Mouse (Mus musculus) embryonic facial prominence, embryonic 13.5 days (tissue): ENCODE results near the gene Spdye4b. TPM values are rescaled to one million over a fixed set of nuclear protein-coding genes. Genes with fewer than 3 reads are reported as not detected.

Experiments used
- ATAC-seq: fragments of 200-750 bp; cut with Nextera tagmentation; 2 replicates; pipeline ENCODE4 v1.8.0; 2017; ENCODE audit warnings: low read depth; ENCODE audit not compliant: insufficient number of reproducible peaks, insufficient read depth, low FRiP score, low TSS enrichment
- H3K27ac ChIP-seq: fragments of 300-500 bp; sonication (generic); 2 replicates; pipeline ENCODE4 v1.5.1; 2015; ENCODE audit warnings: moderate library complexity, mild to moderate bottlenecking, inconsistent platforms
- H3K27me3 ChIP-seq: fragments of 300-500 bp; sonication (generic); 2 replicates; pipeline ENCODE4 v1.6.1; 2015; ENCODE audit warnings: mild to moderate bottlenecking, inconsistent platforms
- H3K36me3 ChIP-seq: fragments of 300-500 bp; sonication (generic); 2 replicates; pipeline ENCODE4 v1.6.1; 2015; ENCODE audit warnings: mild to moderate bottlenecking, inconsistent platforms
- H3K4me1 ChIP-seq: fragments of 300-500 bp; sonication (generic); 2 replicates; pipeline ENCODE4 v1.6.1; 2015; ENCODE audit warnings: inconsistent platforms
- H3K4me2 ChIP-seq: fragments of 300-500 bp; sonication (generic); 2 replicates; pipeline ENCODE4 v1.6.1; 2015; ENCODE audit warnings: moderate library complexity, mild to moderate bottlenecking, inconsistent platforms
- H3K4me3 ChIP-seq: fragments of 300-500 bp; sonication (generic); 2 replicates; pipeline ENCODE4 v1.5.1; 2015; ENCODE audit warnings: mild to moderate bottlenecking, inconsistent platforms
- H3K9ac ChIP-seq: fragments of 300-500 bp; sonication (generic); 2 replicates; pipeline ENCODE4 v1.6.1; 2015; ENCODE audit warnings: mild to moderate bottlenecking, inconsistent platforms
- H3K9me3 ChIP-seq: fragments of 300-500 bp; sonication (generic); 2 replicates; pipeline ENCODE4 v1.6.1; 2016; ENCODE audit warnings: inconsistent platforms
- WGBS: fragments of 180-500 bp; shearing (Covaris S2); methylation state at CpG from one replicate; pipeline ENCODE4 v1.1.7; 2015; ENCODE audit warnings: mixed read lengths; 5-methylcytosine and 5-hydroxymethylcytosine counted together
- polyA plus RNA-seq: library from polyadenylated mRNA; unstranded; fragments of >200 nt; fragmentation: Nextera tagmentation; extraction: Ambion mirVana; gene quantifications from 2 replicates; pipeline ENCODE4 v1.2.1, GENCODE M21; 2015

Gene Spdye4b
- polyA plus RNA-seq, 1 experiment from 2014 or later = not detected

DNA sequence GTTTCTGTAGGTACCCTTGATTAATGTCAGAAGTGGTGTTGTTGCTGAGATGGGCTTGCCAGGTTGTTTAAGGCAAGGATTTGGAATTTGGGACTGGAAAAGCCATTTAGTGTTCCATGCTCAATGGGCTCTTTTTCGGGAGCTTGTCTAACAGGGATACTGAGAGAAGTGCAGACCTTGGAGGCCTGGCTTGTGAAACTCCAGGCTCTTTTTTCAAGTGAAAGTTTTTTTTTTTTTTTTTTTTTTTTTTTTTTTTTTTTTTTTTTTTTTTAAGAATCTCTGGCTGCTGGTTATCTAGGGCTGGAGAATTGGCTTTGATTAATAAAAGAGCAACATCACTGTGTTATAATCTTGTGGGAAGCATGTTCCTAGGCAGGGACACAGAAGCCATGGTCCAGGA is 41.5 kb downstream of the Spdye4b start:
- Histone ChIP-seq H3K36me3 (no peaks in the 10 kb centered on the region), H3K4me1 (no peaks in the 10 kb centered on the region), H3K27me3 (no peaks in the 10 kb centered on the region), H3K4me3 (no peak overlapping the region), H3K4me2 (no peak overlapping the region), H3K9me3 (no peaks in the 10 kb centered on the region), H3K9ac (no peak overlapping the region), H3K27ac (no peak overlapping the region)
- no peak for ATAC-seq
- WGBS = 86% methylated on average over 1 of the region's 1 CpGs

DNA sequence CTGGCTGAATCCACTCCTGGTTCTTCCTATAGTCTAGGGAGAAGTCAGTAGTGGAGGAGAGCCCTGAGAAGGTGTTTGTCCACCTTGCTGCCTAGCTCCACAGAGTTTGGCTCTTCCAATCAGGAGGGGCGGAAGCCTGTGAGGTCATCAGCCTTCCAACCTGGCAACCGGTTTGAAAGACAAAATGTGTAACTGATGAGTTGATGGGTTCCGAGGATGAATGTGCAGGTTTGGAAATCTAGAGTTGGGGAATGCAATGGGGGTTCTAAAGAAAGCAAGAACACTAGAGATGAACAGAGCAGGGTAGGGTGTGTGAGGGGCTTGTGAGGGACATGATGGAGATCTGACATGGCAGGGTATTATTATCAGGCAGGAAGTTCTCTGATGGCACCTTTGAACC is 46.0 kb downstream of the Spdye4b start, which contains the start of gene Spdye4a:
Spdye4a (minus strand) TSS at position 101 of the 400 bp plus-strand sequence.
- H3K9ac ChIP-seq = no peak within 1 kb of the TSS
- H3K27ac ChIP-seq = no peak within 1 kb of the TSS
- H3K4me1 ChIP-seq = no peaks in the 10 kb centered on the region
- no peak within 1 kb of the TSS for H3K4me3 ChIP-seq
- H3K27me3 ChIP-seq = no peaks in the 10 kb centered on the region
- peaks cover 9% of the 10 kb centered on the region for H3K9me3 ChIP-seq
- H3K36me3 ChIP-seq = no peaks in the 10 kb centered on the region
- H3K4me2 ChIP-seq = no peak within 1 kb of the TSS
- 89% methylated on average over 3 of the region's 3 CpGs for WGBS
- ATAC-seq = no peak

DNA sequence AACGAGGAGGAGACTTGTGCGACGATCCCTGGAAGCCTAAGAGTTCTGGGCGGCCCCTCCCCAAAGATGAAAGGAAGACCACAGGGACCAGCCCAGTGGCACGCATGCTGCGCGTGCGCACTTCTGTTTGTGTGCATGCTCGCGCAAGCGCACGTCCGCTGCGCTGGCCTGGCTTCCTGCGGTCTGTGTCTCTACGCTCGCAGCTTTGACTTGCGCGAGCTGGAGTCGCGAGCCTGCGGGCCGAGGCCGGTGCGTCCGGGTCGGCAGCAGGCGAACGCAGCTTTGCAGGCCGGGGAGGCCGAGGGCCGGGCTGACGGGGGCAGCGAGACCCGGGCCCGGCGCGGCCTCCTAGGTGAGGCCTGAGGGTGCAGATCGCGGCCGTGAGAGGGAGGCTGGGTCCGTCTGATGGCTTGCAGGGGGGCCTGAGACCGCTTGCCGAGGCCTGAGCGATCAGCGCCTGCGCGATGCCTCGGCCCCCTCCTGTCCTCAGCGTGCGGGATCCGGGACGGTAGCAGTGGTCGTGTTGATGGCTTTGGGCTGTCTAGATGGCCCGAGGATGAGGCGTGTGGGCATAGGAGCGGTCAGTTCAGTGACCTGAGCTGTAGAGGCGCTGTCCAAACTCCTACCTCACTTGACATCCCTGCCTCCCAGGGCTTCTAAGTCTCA is 54.3 kb downstream of the Spdye4b start, which contains the start of gene Zfp12:
Zfp12 (plus strand) TSS at position 136 of the 666 bp plus-strand sequence.
- H3K9ac ChIP-seq = peak within 1 kb of the TSS; percentile 95
- peaks cover 14% of the 10 kb centered on the region for H3K4me1 ChIP-seq
- H3K4me2 ChIP-seq = peak within 1 kb of the TSS; percentile 79
- peaks cover 30% of the 10 kb centered on the region for H3K36me3 ChIP-seq
- no peaks in the 10 kb centered on the region for H3K9me3 ChIP-seq
- H3K27me3 ChIP-seq = no peaks in the 10 kb centered on the region
- peak; percentile 96 for ATAC-seq
- under 1% methylated on average over 57 of the region's 58 CpGs for WGBS
- H3K27ac ChIP-seq = peak within 1 kb of the TSS; percentile 98
- H3K4me3 ChIP-seq = peak within 1 kb of the TSS; percentile 85

DNA sequence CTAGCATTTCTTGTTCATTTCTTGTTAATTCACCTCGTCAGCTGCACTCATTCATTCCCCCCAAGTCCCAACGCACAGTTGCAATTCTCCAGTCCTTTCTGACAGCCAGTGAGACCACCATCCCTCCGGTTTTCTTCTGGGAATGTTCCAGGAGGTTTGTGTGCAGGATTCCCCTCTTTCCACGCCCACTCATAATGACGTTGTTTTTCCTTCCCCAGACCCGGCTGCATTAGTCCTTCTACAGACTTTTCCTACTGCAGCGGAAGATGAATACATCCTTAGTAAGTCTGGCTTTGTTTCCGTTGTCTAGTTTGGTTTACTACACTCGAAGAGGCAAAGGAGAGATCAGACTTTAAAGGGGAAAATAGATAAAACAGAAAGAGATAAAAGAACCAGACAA is 55.2 kb downstream of the Spdye4b start:
- Histone ChIP-seq H3K4me1 (peaks cover 14% of the 10 kb centered on the region), H3K27me3 (no peaks in the 10 kb centered on the region), H3K9ac (peak overlapping the region; percentile 95), H3K4me3 (peak overlapping the region; percentile 85), H3K27ac (no peak overlapping the region), H3K9me3 (no peaks in the 10 kb centered on the region), H3K4me2 (peak overlapping the region; percentile 79), H3K36me3 (peaks cover 39% of the 10 kb centered on the region)
- ATAC-seq = no peak
- 37% methylated on average over 9 of the region's 9 CpGs for WGBS

DNA sequence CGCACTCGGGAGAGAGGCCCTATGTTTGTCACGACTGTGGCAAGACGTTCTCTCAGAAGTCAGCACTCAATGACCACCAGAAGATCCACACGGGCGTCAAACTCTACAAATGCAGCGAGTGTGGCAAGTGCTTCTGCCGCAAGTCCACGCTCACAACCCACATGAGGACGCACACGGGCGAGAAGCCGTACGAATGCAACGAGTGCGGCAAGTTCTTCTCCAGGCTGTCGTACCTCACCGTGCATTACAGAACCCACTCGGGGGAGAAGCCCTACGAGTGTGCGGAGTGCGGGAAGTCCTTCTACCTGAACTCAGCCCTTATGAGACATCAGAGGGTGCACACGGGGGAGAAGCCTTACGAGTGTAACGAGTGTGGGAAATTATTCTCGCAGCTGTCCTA is 64.1 kb downstream of the Spdye4b start:
- Histone ChIP-seq H3K27me3 (no peaks in the 10 kb centered on the region), H3K9ac (no peak overlapping the region), H3K4me2 (no peak overlapping the region), H3K4me1 (no peaks in the 10 kb centered on the region), H3K36me3 (peaks cover 94% of the 10 kb centered on the region), H3K4me3 (no peak overlapping the region), H3K9me3 (no peaks in the 10 kb centered on the region), H3K27ac (no peak overlapping the region)
- no peak for ATAC-seq
- 97% methylated on average over 26 of the region's 26 CpGs for WGBS

DNA sequence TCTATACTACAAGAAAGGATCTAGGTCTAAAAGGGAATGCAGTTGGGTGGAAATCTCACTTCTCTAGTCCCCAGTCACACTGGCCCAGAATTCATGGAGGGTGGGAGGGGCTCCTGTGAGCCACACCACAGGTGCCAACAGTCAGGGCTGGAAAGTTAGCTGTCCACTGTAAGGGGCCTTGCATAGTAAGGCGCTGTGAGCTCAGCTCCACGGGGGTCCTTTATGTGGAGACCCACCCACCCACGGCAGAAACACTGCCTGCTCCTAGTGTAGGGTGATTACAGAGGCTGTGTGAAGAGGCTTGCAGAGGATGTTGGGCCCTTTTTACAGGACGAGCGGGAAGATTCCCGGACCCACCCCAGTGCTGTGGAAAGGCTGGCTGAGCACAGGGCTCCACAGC is 71.2 kb downstream of the Spdye4b start:
- WGBS = 44% methylated on average over 6 of the region's 6 CpGs
- Histone ChIP-seq H3K27ac (no peak overlapping the region), H3K27me3 (peaks cover 64% of the 10 kb centered on the region), H3K4me1 (peaks cover 23% of the 10 kb centered on the region), H3K4me2 (no peak overlapping the region), H3K4me3 (no peak overlapping the region), H3K9ac (no peak overlapping the region), H3K36me3 (peaks cover 73% of the 10 kb centered on the region), H3K9me3 (no peaks in the 10 kb centered on the region)
- no peak for ATAC-seq

DNA sequence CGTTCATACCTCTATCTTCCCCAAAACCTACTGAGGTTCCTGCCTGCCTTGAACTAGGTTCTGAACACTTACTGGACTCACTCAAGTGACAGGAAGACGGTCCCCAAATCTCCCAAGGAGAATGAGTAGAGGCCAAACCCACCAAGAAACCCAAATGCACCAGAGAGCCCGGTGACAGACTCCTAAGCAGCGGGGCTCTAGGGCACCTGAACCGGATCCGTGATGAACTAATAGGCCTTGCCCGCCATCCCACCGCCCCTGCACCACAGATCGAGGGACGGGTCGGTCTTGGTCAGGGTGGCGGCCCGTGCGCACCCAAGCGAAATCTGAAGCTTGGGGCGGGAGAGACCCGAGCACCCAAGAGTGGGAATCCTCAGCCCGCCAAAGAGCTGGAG is 72.0 kb downstream of the Spdye4b start:
- Histone ChIP-seq H3K9me3 (no peaks in the 10 kb centered on the region), H3K4me2 (peak overlapping the region; percentile 81), H3K36me3 (peaks cover 73% of the 10 kb centered on the region), H3K4me1 (peaks cover 23% of the 10 kb centered on the region), H3K27me3 (peaks cover 71% of the 10 kb centered on the region), H3K9ac (no peak overlapping the region), H3K27ac (no peak overlapping the region), H3K4me3 (peak overlapping the region; percentile 48)
- ATAC-seq = no peak
- 25% methylated on average over 18 of the region's 18 CpGs for WGBS

DNA sequence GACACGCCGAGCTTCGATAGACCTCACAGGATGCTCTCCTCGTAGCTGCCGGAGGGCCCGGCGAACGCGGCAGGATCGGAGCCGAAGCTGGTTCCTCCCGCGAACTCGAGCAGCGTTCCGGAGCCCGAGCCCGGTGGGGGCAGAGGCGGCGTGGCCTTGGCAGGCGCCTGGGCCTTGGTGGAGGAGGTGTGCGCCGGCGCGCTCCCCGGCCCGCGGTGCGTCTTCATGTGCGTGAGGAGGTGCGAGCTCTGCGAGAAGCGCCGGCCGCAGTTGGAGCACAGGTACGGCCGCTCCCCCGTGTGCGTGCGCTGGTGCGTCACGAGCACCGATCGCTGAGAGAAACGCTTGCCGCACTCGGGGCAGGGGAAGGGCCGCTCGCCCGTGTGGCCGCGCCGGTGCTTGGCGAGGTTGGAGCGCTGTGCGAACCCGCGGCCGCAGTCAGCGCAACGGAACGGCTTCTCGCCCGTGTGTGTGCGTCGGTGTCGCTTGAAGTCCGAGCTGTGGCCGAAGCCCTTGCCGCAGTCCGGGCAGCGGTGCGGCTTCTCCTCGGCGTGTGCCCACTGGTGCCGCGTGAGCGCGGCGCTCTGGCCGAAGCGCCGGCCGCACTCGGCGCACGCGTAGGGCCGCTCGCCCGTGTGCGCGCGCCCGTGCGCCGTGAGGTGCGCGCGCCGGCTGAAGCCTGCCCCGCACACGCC is 72.5 kb downstream of the Spdye4b start:
- H3K4me2 ChIP-seq = peak overlapping the region; percentile 81
- peaks cover 77% of the 10 kb centered on the region for H3K27me3 ChIP-seq
- peak; percentile 15; the same call in 1 of the 2 replicates for ATAC-seq
- peak overlapping the region; percentile 48 for H3K4me3 ChIP-seq
- H3K27ac ChIP-seq = no peak overlapping the region
- no peaks in the 10 kb centered on the region for H3K9me3 ChIP-seq
- peak overlapping the region; percentile 68 for H3K9ac ChIP-seq
- WGBS = 3% methylated on average over 103 of the region's 103 CpGs
- peaks cover 73% of the 10 kb centered on the region for H3K36me3 ChIP-seq
- H3K4me1 ChIP-seq = peaks cover 23% of the 10 kb centered on the region

DNA sequence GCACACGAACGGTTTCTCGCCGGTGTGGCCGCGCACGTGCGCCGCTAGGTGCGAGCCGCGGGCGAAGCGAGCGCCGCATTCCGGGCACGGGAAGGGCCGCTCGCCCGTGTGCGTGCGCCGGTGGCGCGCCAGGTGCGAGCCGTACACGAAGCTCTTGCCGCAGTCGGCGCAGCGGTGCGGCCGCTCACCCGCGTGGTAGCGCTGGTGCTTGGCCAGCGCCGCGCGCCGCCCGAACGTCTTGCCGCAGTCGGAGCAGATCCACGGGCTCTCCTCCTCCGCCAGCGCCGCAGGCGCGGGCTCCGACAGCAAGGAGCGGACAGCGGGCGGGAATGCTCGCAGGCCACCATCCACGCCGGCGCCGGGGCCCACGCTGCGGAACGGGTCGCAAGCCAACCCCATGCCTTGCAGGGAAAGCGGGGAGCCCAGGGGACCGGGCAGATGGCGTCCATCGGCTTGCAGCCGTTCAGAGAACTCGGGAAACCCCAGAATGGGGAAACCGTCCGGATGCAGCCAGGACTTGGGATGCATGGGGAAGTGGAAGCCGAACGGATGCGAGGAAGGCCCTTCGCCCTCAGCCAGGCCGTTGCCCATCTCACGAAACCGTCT is 73.2 kb downstream of the Spdye4b start:
- Histone ChIP-seq H3K27ac (no peak overlapping the region), H3K9me3 (no peaks in the 10 kb centered on the region), H3K27me3 (peaks cover 81% of the 10 kb centered on the region), H3K4me2 (peak overlapping the region; percentile 81), H3K9ac (peak overlapping the region; percentile 68), H3K36me3 (peaks cover 77% of the 10 kb centered on the region), H3K4me3 (peak overlapping the region; percentile 48), H3K4me1 (peaks cover 23% of the 10 kb centered on the region)
- 3% methylated on average over 81 of the region's 81 CpGs for WGBS
- ATAC-seq = no peak
